Mouse (Mus musculus): Measurements from ENCODE around the gene Fmnl3. TPM values are rescaled to one million over a fixed set of nuclear protein-coding genes. Genes with fewer than 3 reads are reported as not detected.
A peak's percentile ranks its signal among the peaks of the same experiment; 100 is the strongest.
"Not testable (repeated sequence)": the region's sequence is repeated elsewhere in the genome, so short reads cannot be mapped to it uniquely, and the experiment has no call there.

The Fmnl3 gene
- total and polyA plus RNA-seq, 3 experiments: 24.2 to 49.3 (median 28.6) TPM

DNA sequence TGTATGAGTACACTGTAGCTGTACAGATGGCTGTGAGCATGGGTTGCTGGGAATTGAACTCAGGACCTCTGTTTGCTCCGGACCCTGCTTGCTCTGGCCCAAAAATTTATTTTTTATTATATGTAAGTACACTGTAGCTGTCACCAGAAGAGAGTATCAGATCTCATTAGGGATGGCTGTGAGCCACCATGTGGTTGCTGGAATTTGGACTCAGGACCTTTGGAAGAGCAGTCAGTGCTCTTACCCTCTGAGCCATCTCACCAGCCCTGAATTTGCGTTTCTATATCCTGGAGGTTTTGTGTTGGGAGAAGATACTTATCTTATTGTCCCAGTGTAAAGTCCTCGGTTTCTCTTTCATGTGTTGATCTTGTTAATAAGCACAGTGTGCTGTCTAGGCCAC lies 16.5 kb upstream of the Fmnl3 start:
- dilution Hi-C loops (cut with MboI; ENCODE audit: extremely low pct_ligation_motif_present, extremely low pct_unique_long_range_greater_than_20kb, low sequenced_read_pairs): no loop called here
- no peak overlapping the region for H3K27ac ChIP-seq (ENCODE audit: insufficient read depth, low read depth)
- in situ Hi-C loops (cut with MboI; ENCODE audit: low pct_ligation_motif_present, low pct_unique_long_range_greater_than_20kb, low sequenced_read_pairs): no loop called here
- H3K79me2 ChIP-seq (replicated peaks; ENCODE audit: control insufficient read depth, extremely low read depth, insufficient read depth, poor library complexity, severe bottlenecking): no peaks in the 10 kb centered on the region; the same call in 1 of the 2 replicates
- H3K9ac ChIP-seq (ENCODE audit: insufficient read depth, low read depth): no peak overlapping the region
- H3K9me3 ChIP-seq (replicated peaks; ENCODE audit: low read length): no peaks in the 10 kb centered on the region
- TF ChIP-seq EP300 (IDR thresholded peaks at IDR 0.05; ENCODE audit: low read length) (no peak), UBTF (IDR thresholded peaks at IDR 0.05; ENCODE audit: low read depth, low read length) (no peak), PAX5 (IDR thresholded peaks at IDR 0.05; ENCODE audit: low read length) (no peak), ZKSCAN1 (IDR thresholded peaks at IDR 0.05; ENCODE audit: borderline replicate concordance, low read depth, low read length) (no peak), USF1 (IDR thresholded peaks at IDR 0.05; ENCODE audit: low read depth, low read length) (no peak), CHD2 (IDR thresholded peaks at IDR 0.05; ENCODE audit: low read length) (no peak), MAX (IDR thresholded peaks at IDR 0.05; ENCODE audit: low read length) (no peak), NRF1 (IDR thresholded peaks at IDR 0.05; ENCODE audit: low read depth, low read length) (no peak), MEF2A (IDR thresholded peaks at IDR 0.05; ENCODE audit: borderline replicate concordance, low read depth, low read length) (no peak), RCOR1 (conservative IDR thresholded peaks at IDR 0.05; ENCODE audit: low read depth, low read length) (no peak), MAZ (IDR thresholded peaks at IDR 0.05; ENCODE audit: low read depth, low read length) (no peak), SIN3A (IDR thresholded peaks at IDR 0.05; ENCODE audit: low read length) (no peak), MAFK (IDR thresholded peaks at IDR 0.05; ENCODE audit: insufficient replicate concordance, low read length) (no peak)
- H3K4me1 ChIP-seq (ENCODE audit: control insufficient read depth in 1 of 2, insufficient read depth in 2 of 2): peaks cover 0 to 33% of the 10 kb centered on the region in 2 experiments; a peak in 3 of 4 replicates
- H3K4me3 ChIP-seq (replicated peaks in 1 of 3; ENCODE audit: low read depth in 2 of 3, low read length in 2 of 3, poor library complexity in 1 of 3): no peak overlapping the region
- H3K36me3 ChIP-seq (replicated peaks in 1 of 2; ENCODE audit: control insufficient read depth in 1 of 2, insufficient read depth in 1 of 2, low read length in 1 of 2): no peaks in the 10 kb centered on the region
- no peaks in the 10 kb centered on the region for H3K27me3 ChIP-seq (replicated peaks)
- no peak for DNase-seq (ENCODE audit: extremely low read depth)
- no peak overlapping the region for H3K4me2 ChIP-seq (ENCODE audit: insufficient read depth, low read depth, poor library complexity, severe bottlenecking)

DNA sequence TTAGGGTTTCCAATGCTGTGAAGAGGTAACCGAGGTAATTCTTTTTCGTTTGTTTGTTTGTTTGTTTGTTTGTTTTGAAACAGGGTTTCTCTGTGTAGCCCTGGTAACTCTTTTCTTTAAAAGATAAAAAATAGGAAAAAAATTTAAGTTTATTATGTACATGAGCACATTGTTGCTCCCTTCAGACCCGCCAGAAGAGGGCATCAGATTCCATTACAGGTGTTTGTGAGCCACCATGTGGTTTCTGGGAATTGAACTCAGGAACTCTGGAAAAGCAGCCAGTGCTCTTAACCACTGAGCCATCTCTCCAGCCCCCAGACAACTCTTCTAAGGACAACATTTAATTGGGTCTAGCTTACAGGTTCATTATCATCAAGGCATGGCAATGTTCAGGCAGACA lies 15.8 kb upstream of the Fmnl3 start:
- H3K9ac ChIP-seq (ENCODE audit: insufficient read depth, low read depth); in situ Hi-C loops (cut with MboI; ENCODE audit: low pct_ligation_motif_present, low pct_unique_long_range_greater_than_20kb, low sequenced_read_pairs); H3K4me3 ChIP-seq (replicated peaks in 1 of 3; ENCODE audit: low read depth in 2 of 3, low read length in 2 of 3, poor library complexity in 1 of 3); H3K36me3 ChIP-seq (replicated peaks in 1 of 2; ENCODE audit: control insufficient read depth in 1 of 2, insufficient read depth in 1 of 2, low read length in 1 of 2); DNase-seq (ENCODE audit: extremely low read depth); H3K79me2 ChIP-seq (replicated peaks; ENCODE audit: control insufficient read depth, extremely low read depth, insufficient read depth, poor library complexity, severe bottlenecking); dilution Hi-C loops (cut with MboI; ENCODE audit: extremely low pct_ligation_motif_present, extremely low pct_unique_long_range_greater_than_20kb, low sequenced_read_pairs); H3K27me3 ChIP-seq (replicated peaks); H3K4me2 ChIP-seq (ENCODE audit: insufficient read depth, low read depth, poor library complexity, severe bottlenecking); H3K27ac ChIP-seq (ENCODE audit: insufficient read depth, low read depth); H3K9me3 ChIP-seq (replicated peaks; ENCODE audit: low read length): not testable (repeated sequence)
- TF ChIP-seq RAD21 (IDR thresholded peaks at IDR 0.05; ENCODE audit: low read depth, low read length): peak; percentile 2
- peak; percentile 63; the same call in 1 of the 2 replicates for TF ChIP-seq MYC (IDR thresholded peaks at IDR 0.05; ENCODE audit: low read depth, low read length)
- peak in 1 of 2 experiments; percentile 50; a peak in 2 of 4 replicates for TF ChIP-seq CTCF (conservative IDR thresholded peaks at IDR 0.05 in 1 of 2, IDR thresholded peaks at IDR 0.05 in 1 of 2; ENCODE audit: low read depth in 2 of 2, low read length in 2 of 2)
- peaks cover 0 to 33% of the 10 kb centered on the region in 2 experiments; a peak in 2 of 4 replicates for H3K4me1 ChIP-seq (ENCODE audit: control insufficient read depth in 1 of 2, insufficient read depth in 2 of 2)
